Mouse (Mus musculus) testis, postnatal 14 days (tissue): ENCODE data around the gene Fcho1.
"Not testable (repeated sequence)": the region's sequence is repeated elsewhere in the genome, so short reads cannot be mapped to it uniquely, and the experiment has no call there.

ENCODE experiments used
- DNase-seq: peaks from one replicate; pipeline ENCODE4 v3.0.0; 2021; ENCODE audit warnings: low spot score

The Fcho1 gene

GRCm38 (mm10) chr8:71718252-71718651 lies 7.3 kb downstream of the Fcho1 start:
- no peak for DNase-seq

- no peak for DNase-seq
Measured at GRCm38 (mm10) chr8:71717096-71717495, 8.4 kb downstream of the Fcho1 start.

- DNase-seq: no peak
Measured at GRCm38 (mm10) chr8:71716561-71717053, 8.9 kb downstream of the Fcho1 start.

GRCm38 (mm10) chr8:71715531-71715930 lies 10.0 kb downstream of the Fcho1 start:
- no peak for DNase-seq

GRCm38 (mm10) chr8:71711574-71711973 lies 13.9 kb downstream of the Fcho1 start:
- DNase-seq: no peak

GRCm38 (mm10) chr8:71709800-71710446 lies 15.6 kb downstream of the Fcho1 start:
- peak; percentile 69 for DNase-seq

GRCm38 (mm10) chr8:71709134-71709799 lies 16.2 kb downstream of the Fcho1 start:
- DNase-seq: no peak

- no peak for DNase-seq
Measured at GRCm38 (mm10) chr8:71707874-71708273, 17.6 kb downstream of the Fcho1 start.

- DNase-seq: not testable (repeated sequence)
Measured at GRCm38 (mm10) chr8:71703400-71703799, 22.1 kb downstream of the Fcho1 start.

GRCm38 (mm10) chr8:71702923-71703322 lies 22.6 kb downstream of the Fcho1 start:
- no peak for DNase-seq

GRCm38 (mm10) chr8:71702087-71702432 lies 23.5 kb downstream of the Fcho1 start:
- DNase-seq: no peak

GRCm38 (mm10) chr8:71701414-71702086 lies 24.0 kb downstream of the Fcho1 start, which contains the start of gene B3gnt3:
Gene B3gnt3 (minus strand): TSS chr8:71701789.
- DNase-seq: no peak

- no peak for DNase-seq
Measured at GRCm38 (mm10) chr8:71700493-71701269, 24.8 kb downstream of the Fcho1 start.

- DNase-seq: not testable (repeated sequence)
Measured at GRCm38 (mm10) chr8:71695456-71695855, 30.1 kb downstream of the Fcho1 start.

GRCm38 (mm10) chr8:71693166-71694041 lies 32.1 kb downstream of the Fcho1 start:
- DNase-seq: no peak

GRCm38 (mm10) chr8:71692509-71692908 lies 33.0 kb downstream of the Fcho1 start:
- no peak for DNase-seq

GRCm38 (mm10) chr8:71689028-71689427 lies 36.5 kb downstream of the Fcho1 start, which contains the start of gene Insl3:
Gene Insl3 (plus strand): TSS chr8:71689214.
- DNase-seq: no peak

GRCm38 (mm10) chr8:71687616-71688015 lies 37.9 kb downstream of the Fcho1 start:
- DNase-seq: no peak

GRCm38 (mm10) chr8:71686143-71686734 lies 39.3 kb downstream of the Fcho1 start:
- DNase-seq: no peak

GRCm38 (mm10) chr8:71685573-71685972 lies 39.9 kb downstream of the Fcho1 start:
- no peak for DNase-seq

GRCm38 (mm10) chr8:71684701-71685100 lies 40.8 kb downstream of the Fcho1 start:
- DNase-seq: no peak
